Mouse (Mus musculus) ES-E14 (cell line): ENCODE data around the gene Inip.

Source experiments
- ZC3H11A ChIP-seq: IDR thresholded peaks from 2 replicates; pipeline ENCODE4 v1.6.1; 2012; ENCODE audit warnings: low read depth, mild to moderate bottlenecking, inconsistent platforms, low read length, borderline replicate concordance
- ZNF384 ChIP-seq: IDR thresholded peaks from 2 replicates; pipeline ENCODE4 v1.6.1; 2012; ENCODE audit warnings: low read depth, low read length, inconsistent platforms

DNA sequence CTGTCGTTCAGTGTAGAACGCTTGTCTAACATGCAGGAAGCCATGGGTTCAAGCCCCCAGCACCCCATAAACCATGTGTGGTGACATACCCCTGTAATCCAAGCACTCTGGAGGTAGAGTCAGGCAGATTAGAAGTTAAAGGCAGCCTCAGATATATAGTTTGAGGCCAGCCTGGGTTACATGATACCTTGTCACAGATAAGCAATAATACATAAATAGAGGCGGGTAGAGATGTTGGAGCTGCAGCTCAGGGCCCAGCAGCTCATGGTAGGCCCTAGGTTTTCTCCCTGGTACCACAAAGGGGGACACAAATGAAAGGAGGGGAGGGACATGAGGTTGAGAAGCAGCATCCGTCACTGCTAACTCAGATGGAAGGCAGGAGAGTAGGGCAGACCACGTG is 16.4 kb upstream of the Inip start:
- TF ChIP-seq ZC3H11A (no peak), ZNF384 (no peak)
